Mouse (Mus musculus): Measurements from ENCODE around the gene Adam25. TPM values are rescaled to one million over a fixed set of nuclear protein-coding genes. Genes with fewer than 3 reads are reported as not detected.

Adam25 gene
- polyA plus RNA-seq (2017; shearing (Covaris generic)), result not detected

DNA sequence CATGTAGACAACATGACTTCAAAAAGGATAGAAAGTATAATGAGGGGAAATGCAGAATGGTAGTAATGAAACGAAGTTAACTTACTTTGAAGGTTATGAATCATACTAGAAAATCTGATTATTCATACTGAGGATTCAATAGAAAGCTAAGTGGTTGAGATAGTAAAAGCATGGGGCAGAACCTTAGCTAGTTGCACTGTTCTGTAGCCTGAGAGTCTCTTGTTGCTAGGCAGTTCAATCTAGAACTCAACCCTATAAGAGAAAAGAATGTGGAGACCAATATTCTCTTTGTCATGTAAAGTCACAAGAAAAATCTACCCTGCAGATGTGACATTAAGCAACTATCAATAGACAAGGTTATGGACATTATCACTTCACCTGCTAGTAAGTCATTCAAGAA is at the start of gene Adam25:
Adam25 (plus strand) TSS at position 301 of the 400 bp plus-strand sequence.

GRCm38 (mm10) chr8:40792973-40793372 is 41.0 kb downstream of the Adam25 start, which contains the start of gene Adam20:
Gene Adam20 (plus strand): TSS chr8:40793273.

Other genes starting within 250 kb of the Adam25 start
- gene Adam24, start 77.1 kb upstream of the Adam25 start, polyA plus RNA-seq (2017; shearing (Covaris generic)), result not detected
- under 1 TPM in 1 of 2 experiments, not detected in 1; 0.15 TPM for gene Adam20, start 41.1 kb downstream of the Adam25 start, polyA plus RNA-seq (2017; shearing (Covaris generic))
- not detected for gene Adam39, start 70.8 kb downstream of the Adam25 start, polyA plus RNA-seq (2017; shearing (Covaris generic))